Mouse (Mus musculus): ENCODE data around the gene Btbd9.

DNA sequence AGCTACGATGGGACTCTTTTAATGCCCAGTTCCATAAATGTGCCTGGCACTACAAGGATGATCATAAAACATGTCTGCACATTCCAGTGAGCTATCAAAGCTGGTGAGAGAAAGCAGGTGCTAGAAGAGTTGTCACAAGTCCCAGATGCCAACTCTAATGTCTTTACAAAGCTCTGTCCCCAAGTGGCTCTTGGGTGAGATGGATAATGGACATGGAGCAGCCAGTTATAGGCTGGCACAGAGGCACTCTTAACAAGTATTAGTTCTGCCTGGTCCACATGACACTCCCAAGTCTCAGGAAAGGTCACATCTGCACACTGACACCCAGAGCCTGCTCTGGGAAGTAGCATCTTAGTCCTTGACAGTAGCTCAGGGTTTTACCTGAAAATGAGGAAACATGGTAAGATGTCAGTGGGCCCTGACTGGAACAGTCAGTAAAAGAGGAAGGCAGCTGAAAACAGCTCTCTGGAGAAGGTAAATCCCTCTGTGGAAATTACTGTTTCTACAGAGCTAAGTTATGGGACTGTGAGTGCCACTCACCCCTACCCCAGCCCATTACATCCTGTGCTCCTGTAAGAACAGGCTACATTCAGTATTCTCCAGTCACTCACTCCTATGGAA lies 91.7 kb downstream of the Btbd9 start:
- TF ChIP-seq POLR2A (IDR thresholded peaks at IDR 0.05; ENCODE audit: low read depth, low read length) (no peak), CTCF (IDR thresholded peaks at IDR 0.05; ENCODE audit: borderline replicate concordance, insufficient read depth, low read length) (no peak)
